Mouse (Mus musculus): ENCODE measurements around the gene Slc25a11. TPM values are rescaled to one million over a fixed set of nuclear protein-coding genes. Genes with fewer than 3 reads are reported as not detected.

Slc25a11 gene
- polyA plus RNA-seq, 1 experiment: 184 TPM

- 1% methylated on average over 63 of the region's 63 CpGs for WGBS
- Histone ChIP-seq H3K4me3 (replicated peaks; ENCODE audit: insufficient read depth, low read depth, low read length) (peak overlapping the region; percentile 99), H3K27me3 (ENCODE audit: control insufficient read depth, insufficient read depth, low read length) (no peaks in the 10 kb centered on the region), H3K4me1 (ENCODE audit: control insufficient read depth, insufficient read depth, low read length) (peaks cover 13% of the 10 kb centered on the region), H3K27ac (ENCODE audit: insufficient read depth, low read length) (peak overlapping the region; percentile 98)
- peak; percentile 66 for DNase-seq
- TF ChIP-seq POLR2A (IDR thresholded peaks at IDR 0.05; ENCODE audit: borderline replicate concordance, insufficient read depth, low read length) (no peak; the same call in 1 of the 2 replicates), CTCF (IDR thresholded peaks at IDR 0.05; ENCODE audit: borderline replicate concordance, insufficient read depth, low read depth, low read length) (no peak)
Observed at GRCm38 (mm10) chr11:70653345-70654197, 6.3 kb upstream of the Slc25a11 start.

GRCm38 (mm10) chr11:70652884-70653344 is 5.6 kb upstream of the Slc25a11 start:
- 48% methylated on average over 6 of the region's 6 CpGs for WGBS
- Histone ChIP-seq H3K4me1 (ENCODE audit: control insufficient read depth, insufficient read depth, low read length) (peaks cover 13% of the 10 kb centered on the region), H3K27ac (ENCODE audit: insufficient read depth, low read length) (no peak overlapping the region), H3K27me3 (ENCODE audit: control insufficient read depth, insufficient read depth, low read length) (no peaks in the 10 kb centered on the region), H3K4me3 (replicated peaks; ENCODE audit: insufficient read depth, low read depth, low read length) (peak overlapping the region; percentile 99)
- DNase-seq: peak in 1 of 2 experiments; percentile 8
- TF ChIP-seq POLR2A (IDR thresholded peaks at IDR 0.05; ENCODE audit: borderline replicate concordance, insufficient read depth, low read length): no peak
- TF ChIP-seq CTCF (IDR thresholded peaks at IDR 0.05; ENCODE audit: borderline replicate concordance, insufficient read depth, low read depth, low read length): no peak

- TF ChIP-seq POLR2A (IDR thresholded peaks at IDR 0.05; ENCODE audit: borderline replicate concordance, insufficient read depth, low read length) (no peak), CTCF (IDR thresholded peaks at IDR 0.05; ENCODE audit: borderline replicate concordance, insufficient read depth, low read depth, low read length) (no peak)
- Histone ChIP-seq H3K27me3 (ENCODE audit: control insufficient read depth, insufficient read depth, low read length) (no peaks in the 10 kb centered on the region), H3K4me3 (replicated peaks; ENCODE audit: insufficient read depth, low read depth, low read length) (no peak overlapping the region), H3K4me1 (ENCODE audit: control insufficient read depth, insufficient read depth, low read length) (peaks cover 13% of the 10 kb centered on the region), H3K27ac (ENCODE audit: insufficient read depth, low read length) (no peak overlapping the region)
- DNase-seq: peak in 1 of 2 experiments; percentile 18
- WGBS: 53% methylated on average over 12 of the region's 12 CpGs
Observed at GRCm38 (mm10) chr11:70652029-70652883, 5.0 kb upstream of the Slc25a11 start.

- peak in 1 of 2 experiments; percentile 4 for DNase-seq
- no peaks in the 10 kb centered on the region for H3K27me3 ChIP-seq (ENCODE audit: control insufficient read depth, insufficient read depth, low read length)
- H3K27ac ChIP-seq (ENCODE audit: insufficient read depth, low read length): no peak overlapping the region
- no peak overlapping the region for H3K4me3 ChIP-seq (replicated peaks; ENCODE audit: insufficient read depth, low read depth, low read length)
- WGBS: 28% methylated on average over 2 of the region's 2 CpGs
- H3K4me1 ChIP-seq (ENCODE audit: control insufficient read depth, insufficient read depth, low read length): peaks cover 10% of the 10 kb centered on the region
- TF ChIP-seq POLR2A (IDR thresholded peaks at IDR 0.05; ENCODE audit: borderline replicate concordance, insufficient read depth, low read length) (no peak), CTCF (IDR thresholded peaks at IDR 0.05; ENCODE audit: borderline replicate concordance, insufficient read depth, low read depth, low read length) (no peak)
Observed at GRCm38 (mm10) chr11:70651391-70651790, 4.1 kb upstream of the Slc25a11 start.

GRCm38 (mm10) chr11:70650322-70651175 is 3.3 kb upstream of the Slc25a11 start:
- TF ChIP-seq POLR2A (IDR thresholded peaks at IDR 0.05; ENCODE audit: borderline replicate concordance, insufficient read depth, low read length) (no peak), CTCF (IDR thresholded peaks at IDR 0.05; ENCODE audit: borderline replicate concordance, insufficient read depth, low read depth, low read length) (no peak)
- peak in 1 of 2 experiments; percentile 15 for DNase-seq
- H3K27ac ChIP-seq (ENCODE audit: insufficient read depth, low read length): no peak overlapping the region
- peaks cover 13% of the 10 kb centered on the region for H3K4me1 ChIP-seq (ENCODE audit: control insufficient read depth, insufficient read depth, low read length)
- no peak overlapping the region for H3K4me3 ChIP-seq (replicated peaks; ENCODE audit: insufficient read depth, low read depth, low read length)
- 61% methylated on average over 12 of the region's 12 CpGs for WGBS
- H3K27me3 ChIP-seq (ENCODE audit: control insufficient read depth, insufficient read depth, low read length): no peaks in the 10 kb centered on the region

- TF ChIP-seq CTCF (IDR thresholded peaks at IDR 0.05; ENCODE audit: borderline replicate concordance, insufficient read depth, low read depth, low read length) (no peak), POLR2A (IDR thresholded peaks at IDR 0.05; ENCODE audit: borderline replicate concordance, insufficient read depth, low read length) (no peak)
- DNase-seq: peak in 1 of 2 experiments; percentile 10
- Histone ChIP-seq H3K4me1 (ENCODE audit: control insufficient read depth, insufficient read depth, low read length) (peaks cover 18% of the 10 kb centered on the region), H3K27ac (ENCODE audit: insufficient read depth, low read length) (no peak overlapping the region), H3K27me3 (ENCODE audit: control insufficient read depth, insufficient read depth, low read length) (no peaks in the 10 kb centered on the region), H3K4me3 (replicated peaks; ENCODE audit: insufficient read depth, low read depth, low read length) (no peak overlapping the region)
- WGBS: 85% methylated on average over 8 of the region's 8 CpGs
Observed at GRCm38 (mm10) chr11:70649185-70649734, 2.0 kb upstream of the Slc25a11 start.
